Mouse (Mus musculus) forebrain, embryonic 15.5 days (tissue): ENCODE data around the gene Sox13. TPM values are rescaled to one million over a fixed set of nuclear protein-coding genes. Genes with fewer than 3 reads are reported as not detected.

Source experiments
- ATAC-seq: fragments of 200-750 bp; cut with Nextera tagmentation; replicated peaks from 2 replicates; pipeline ENCODE4 v1.8.0; 2017; ENCODE audit warnings: mild to moderate bottlenecking, moderate TSS enrichment, moderate library complexity
- H3K27ac ChIP-seq: fragments of 300-500 bp; sonication (generic); replicated peaks from 2 replicates; pipeline ENCODE4 v1.5.1; 2015; ENCODE audit warnings: mild to moderate bottlenecking, inconsistent platforms
- H3K27me3 ChIP-seq: fragments of 300-500 bp; sonication (generic); 2 replicates; pipeline ENCODE4 v1.6.1; 2015; ENCODE audit warnings: inconsistent platforms
- H3K36me3 ChIP-seq: fragments of 300-500 bp; sonication (generic); 2 replicates; pipeline ENCODE4 v1.6.1; 2015; ENCODE audit warnings: mild to moderate bottlenecking, inconsistent platforms
- H3K4me1 ChIP-seq: fragments of 300-500 bp; sonication (generic); 2 replicates; pipeline ENCODE4 v1.6.1; 2015; ENCODE audit warnings: inconsistent platforms
- H3K4me2 ChIP-seq: fragments of 300-500 bp; sonication (generic); replicated peaks from 2 replicates; pipeline ENCODE4 v1.6.1; 2015; ENCODE audit warnings: mild to moderate bottlenecking, inconsistent platforms
- H3K4me3 ChIP-seq: fragments of 300-500 bp; sonication (generic); 2 replicates; pipeline ENCODE4 v1.5.1; 2015; ENCODE audit warnings: mild to moderate bottlenecking, inconsistent platforms
- H3K9ac ChIP-seq: fragments of 300-500 bp; sonication (generic); replicated peaks from 2 replicates; pipeline ENCODE4 v1.6.1; 2015; ENCODE audit warnings: mild to moderate bottlenecking, inconsistent platforms
- H3K9me3 ChIP-seq: fragments of 300-500 bp; sonication (generic); 2 replicates; pipeline ENCODE4 v1.6.1; 2016; ENCODE audit warnings: inconsistent platforms
- WGBS: fragments of 180-500 bp; shearing (Covaris S2); methylation state at CpG from one replicate; pipeline ENCODE4 v1.1.7; 2015; ENCODE audit warnings: mixed read lengths; 5-methylcytosine and 5-hydroxymethylcytosine counted together
- polyA plus RNA-seq: library from polyadenylated mRNA; unstranded; fragments of >200 nt; fragmentation: Nextera tagmentation; extraction: Ambion mirVana; gene quantifications from 2 replicates; pipeline ENCODE4 v1.2.1, GENCODE M21; 2015

The Sox13 gene
- polyA plus RNA-seq, 1 experiment from 2014 or later = 5.1 TPM

DNA sequence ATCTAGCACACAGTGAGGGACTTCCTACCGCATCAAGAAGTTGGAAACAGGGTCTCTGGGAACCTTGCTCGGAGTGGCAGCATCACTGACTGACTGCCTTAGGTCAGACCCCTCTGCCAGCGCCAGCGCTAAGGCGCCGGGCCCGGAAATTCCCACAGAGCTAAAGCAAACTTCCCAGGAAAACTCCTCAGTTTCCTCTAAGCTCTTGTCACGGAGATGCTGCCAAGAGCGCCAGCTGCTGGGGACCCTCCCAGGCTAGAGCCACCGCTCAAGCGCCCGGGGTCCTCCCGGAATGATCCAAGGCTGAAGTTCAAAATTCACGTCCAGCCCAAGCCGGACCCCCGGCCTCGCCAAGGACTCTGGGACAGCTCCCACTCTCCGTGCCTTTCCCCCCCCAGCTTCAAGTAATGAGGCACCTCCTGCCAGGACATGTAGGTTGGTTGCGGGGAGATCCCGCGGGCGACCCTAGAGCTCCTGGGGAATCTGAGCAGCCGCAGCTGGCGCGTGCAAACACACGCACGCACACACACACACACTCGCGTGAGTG lies 1.5 kb downstream of the Sox13 start:
- Histone ChIP-seq H3K27ac (no peak overlapping the region), H3K9ac (peak overlapping the region; percentile 73), H3K9me3 (no peaks in the 10 kb centered on the region), H3K27me3 (no peaks in the 10 kb centered on the region), H3K4me2 (peak overlapping the region; percentile 100), H3K36me3 (no peaks in the 10 kb centered on the region), H3K4me3 (peak overlapping the region; percentile 80), H3K4me1 (peaks cover 24% of the 10 kb centered on the region)
- peak; percentile 48 for ATAC-seq
- WGBS = under 1% methylated on average over 29 of the region's 29 CpGs

GRCm38 (mm10) chr1:133421975-133422570 lies 2.1 kb downstream of the Sox13 start:
- WGBS = 41% methylated on average over 16 of the region's 16 CpGs
- Histone ChIP-seq H3K9me3 (no peaks in the 10 kb centered on the region), H3K27ac (no peak overlapping the region), H3K4me3 (peak overlapping the region; percentile 80), H3K36me3 (no peaks in the 10 kb centered on the region), H3K27me3 (no peaks in the 10 kb centered on the region), H3K4me1 (peaks cover 24% of the 10 kb centered on the region), H3K9ac (peak overlapping the region; percentile 73; the same call in 1 of the 2 replicates), H3K4me2 (peak overlapping the region; percentile 100)
- ATAC-seq = no peak

DNA sequence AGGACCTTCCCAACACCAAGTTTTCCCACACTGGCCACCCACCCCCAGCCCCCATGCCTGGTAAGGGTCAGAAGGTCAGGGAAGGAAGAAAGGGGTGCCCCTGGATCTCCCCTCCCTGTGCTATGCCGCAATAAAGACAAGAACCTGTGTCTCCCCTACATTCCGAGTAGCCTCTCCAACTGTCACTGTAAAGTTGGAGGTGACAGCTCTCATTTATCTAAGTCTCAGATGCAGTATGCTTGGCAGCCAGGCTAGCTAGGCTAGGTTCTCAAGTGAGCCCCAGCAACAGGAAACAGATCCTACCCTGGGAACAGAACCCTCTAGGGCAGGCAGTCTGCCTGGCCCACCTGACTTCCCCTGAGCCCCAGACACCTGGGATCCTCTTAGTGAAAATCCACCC lies 3.1 kb downstream of the Sox13 start:
- Histone ChIP-seq H3K36me3 (no peaks in the 10 kb centered on the region), H3K4me2 (no peak overlapping the region), H3K9ac (no peak overlapping the region), H3K9me3 (no peaks in the 10 kb centered on the region), H3K27ac (no peak overlapping the region), H3K4me1 (peaks cover 24% of the 10 kb centered on the region), H3K4me3 (no peak overlapping the region), H3K27me3 (no peaks in the 10 kb centered on the region)
- 51% methylated on average over 2 of the region's 2 CpGs for WGBS
- ATAC-seq = no peak

GRCm38 (mm10) chr1:133420491-133420890 lies 3.7 kb downstream of the Sox13 start:
- Histone ChIP-seq H3K27ac (no peak overlapping the region), H3K9me3 (no peaks in the 10 kb centered on the region), H3K4me3 (no peak overlapping the region), H3K36me3 (no peaks in the 10 kb centered on the region), H3K27me3 (no peaks in the 10 kb centered on the region), H3K9ac (no peak overlapping the region), H3K4me1 (peaks cover 28% of the 10 kb centered on the region), H3K4me2 (no peak overlapping the region)
- WGBS = 81% methylated on average over 3 of the region's 3 CpGs
- ATAC-seq = no peak

GRCm38 (mm10) chr1:133419178-133419834 lies 4.9 kb downstream of the Sox13 start:
- H3K4me1 ChIP-seq = peaks cover 33% of the 10 kb centered on the region
- no peak overlapping the region for H3K4me3 ChIP-seq
- no peaks in the 10 kb centered on the region for H3K9me3 ChIP-seq
- WGBS = 86% methylated on average over 3 of the region's 3 CpGs
- H3K36me3 ChIP-seq = no peaks in the 10 kb centered on the region
- H3K27ac ChIP-seq = no peak overlapping the region
- H3K4me2 ChIP-seq = no peak overlapping the region
- no peak for ATAC-seq
- no peaks in the 10 kb centered on the region for H3K27me3 ChIP-seq
- no peak overlapping the region for H3K9ac ChIP-seq

DNA sequence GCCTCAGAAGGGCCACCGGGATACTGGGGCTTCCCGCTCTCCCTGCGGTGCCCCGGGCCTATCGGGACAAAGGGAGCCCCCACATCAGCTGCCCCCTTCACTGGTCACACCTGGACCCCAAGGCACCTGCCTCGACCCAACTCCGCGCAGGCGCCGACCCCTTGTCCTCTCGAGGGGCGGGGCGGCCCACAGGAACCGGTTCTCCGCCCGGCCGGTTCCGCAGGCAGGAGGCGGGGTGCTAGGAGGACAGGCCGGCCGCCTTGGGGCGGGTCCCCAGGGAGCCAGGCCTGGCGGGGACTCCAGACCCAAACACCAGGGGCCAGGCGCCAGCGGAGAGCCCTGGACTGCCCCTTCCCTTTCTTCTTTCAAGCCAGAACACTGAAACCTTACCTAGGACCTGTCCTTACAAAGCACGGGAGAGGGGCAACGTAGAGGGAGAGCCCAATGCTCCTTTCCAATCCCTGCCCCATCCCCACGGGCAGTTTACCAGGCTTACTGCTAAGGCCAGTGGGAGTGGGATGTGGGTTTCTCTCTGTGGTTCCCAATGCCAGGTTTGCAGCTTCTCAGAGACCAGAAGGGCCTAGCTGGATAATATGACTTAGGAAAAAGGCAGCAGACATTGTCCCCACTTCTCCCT lies 5.9 kb downstream of the Sox13 start:
- Histone ChIP-seq H3K36me3 (no peaks in the 10 kb centered on the region), H3K4me3 (peak overlapping the region; percentile 31), H3K9me3 (no peaks in the 10 kb centered on the region), H3K9ac (peak overlapping the region; percentile 32), H3K4me2 (peak overlapping the region; percentile 47), H3K4me1 (peaks cover 29% of the 10 kb centered on the region), H3K27me3 (no peaks in the 10 kb centered on the region), H3K27ac (no peak overlapping the region)
- WGBS = 10% methylated on average over 28 of the region's 28 CpGs
- 0 out of 2 replicates have a peak, but pooled peaks have one; percentile 20 for ATAC-seq

DNA sequence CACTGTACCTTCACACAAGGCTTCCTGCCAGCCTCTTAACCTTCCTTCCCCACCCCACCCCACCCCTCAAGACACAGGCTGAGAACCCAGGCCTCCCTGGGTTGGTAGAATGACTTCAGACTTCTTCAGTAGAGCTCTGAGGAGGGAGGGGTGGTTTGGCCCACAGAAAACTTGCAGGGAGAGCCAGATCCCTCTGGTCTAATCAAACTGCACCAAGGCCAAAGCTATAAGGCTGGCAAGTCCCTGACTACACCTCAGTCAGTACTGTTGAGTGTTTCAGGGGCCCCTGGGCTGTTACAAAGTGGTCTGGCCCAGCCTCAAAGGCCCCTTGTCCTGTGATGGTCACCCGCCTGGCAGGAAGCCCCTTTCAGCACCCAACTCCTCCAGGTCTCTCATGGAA lies 6.6 kb downstream of the Sox13 start:
- no peak overlapping the region for H3K27ac ChIP-seq
- no peak overlapping the region; the same call in 1 of the 2 replicates for H3K4me2 ChIP-seq
- H3K9ac ChIP-seq = no peak overlapping the region
- 88% methylated on average over 1 of the region's 1 CpGs for WGBS
- no peaks in the 10 kb centered on the region for H3K9me3 ChIP-seq
- ATAC-seq = no peak
- H3K27me3 ChIP-seq = no peaks in the 10 kb centered on the region
- H3K4me1 ChIP-seq = peaks cover 22% of the 10 kb centered on the region
- no peak overlapping the region for H3K4me3 ChIP-seq
- no peaks in the 10 kb centered on the region for H3K36me3 ChIP-seq

DNA sequence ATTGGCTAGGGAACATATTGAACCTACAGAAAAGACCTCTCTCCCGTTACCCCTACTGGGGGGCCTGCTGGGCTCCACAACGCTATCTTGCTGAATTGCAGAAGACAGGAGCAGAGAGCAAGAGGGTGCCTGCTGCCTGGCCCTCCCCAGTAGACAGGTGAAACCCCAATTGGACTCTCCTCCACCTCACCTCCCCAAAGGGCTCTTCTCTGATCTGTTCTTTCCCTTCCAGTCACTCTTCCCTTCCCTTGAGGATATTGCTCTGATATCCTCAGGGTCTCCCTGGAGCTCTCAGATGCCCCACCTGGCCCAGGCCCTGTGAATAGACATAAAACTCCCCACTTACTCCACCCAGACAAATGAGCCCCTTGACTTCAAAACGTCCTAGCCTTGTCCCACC lies 7.1 kb downstream of the Sox13 start:
- H3K4me1 ChIP-seq = peaks cover 17% of the 10 kb centered on the region
- no peaks in the 10 kb centered on the region for H3K27me3 ChIP-seq
- H3K9me3 ChIP-seq = no peaks in the 10 kb centered on the region
- no peak for ATAC-seq
- H3K4me2 ChIP-seq = no peak overlapping the region
- H3K4me3 ChIP-seq = no peak overlapping the region
- H3K36me3 ChIP-seq = no peaks in the 10 kb centered on the region
- H3K9ac ChIP-seq = no peak overlapping the region
- WGBS = 74% methylated on average over 3 of the region's 3 CpGs
- no peak overlapping the region for H3K27ac ChIP-seq

GRCm38 (mm10) chr1:133416472-133416871 lies 7.7 kb downstream of the Sox13 start:
- WGBS = 91% methylated on average over 7 of the region's 7 CpGs
- Histone ChIP-seq H3K4me2 (no peak overlapping the region), H3K27ac (no peak overlapping the region), H3K9me3 (no peaks in the 10 kb centered on the region), H3K36me3 (no peaks in the 10 kb centered on the region), H3K4me3 (no peak overlapping the region), H3K4me1 (peaks cover 15% of the 10 kb centered on the region), H3K9ac (no peak overlapping the region), H3K27me3 (no peaks in the 10 kb centered on the region)
- ATAC-seq = no peak

GRCm38 (mm10) chr1:133415505-133415904 lies 8.7 kb downstream of the Sox13 start:
- no peaks in the 10 kb centered on the region for H3K27me3 ChIP-seq
- no peaks in the 10 kb centered on the region for H3K9me3 ChIP-seq
- H3K9ac ChIP-seq = no peak overlapping the region
- no peak overlapping the region for H3K4me3 ChIP-seq
- no peak for ATAC-seq
- H3K36me3 ChIP-seq = no peaks in the 10 kb centered on the region
- H3K4me1 ChIP-seq = peaks cover 15% of the 10 kb centered on the region
- no peak overlapping the region for H3K4me2 ChIP-seq
- no peak overlapping the region for H3K27ac ChIP-seq
- WGBS = 64% methylated on average over 6 of the region's 6 CpGs

GRCm38 (mm10) chr1:133415086-133415485 lies 9.1 kb downstream of the Sox13 start:
- no peak; the same call in 1 of the 2 replicates for ATAC-seq
- Histone ChIP-seq H3K9me3 (no peaks in the 10 kb centered on the region), H3K4me3 (no peak overlapping the region), H3K27ac (no peak overlapping the region), H3K36me3 (no peaks in the 10 kb centered on the region), H3K4me2 (no peak overlapping the region), H3K9ac (no peak overlapping the region), H3K27me3 (no peaks in the 10 kb centered on the region), H3K4me1 (peaks cover 15% of the 10 kb centered on the region)
- WGBS = 57% methylated on average over 7 of the region's 7 CpGs

- ATAC-seq = no peak
- H3K36me3 ChIP-seq = no peaks in the 10 kb centered on the region
- no peak overlapping the region for H3K4me3 ChIP-seq
- no peaks in the 10 kb centered on the region for H3K27me3 ChIP-seq
- no peak overlapping the region for H3K4me2 ChIP-seq
- H3K4me1 ChIP-seq = peaks cover 13% of the 10 kb centered on the region; the same call in 1 of the 2 replicates
- no peak overlapping the region for H3K27ac ChIP-seq
- H3K9me3 ChIP-seq = no peaks in the 10 kb centered on the region
- no peak overlapping the region for H3K9ac ChIP-seq
- WGBS = 83% methylated on average over 9 of the region's 9 CpGs
Observed at GRCm38 (mm10) chr1:133412941-133413340, 11.2 kb downstream of the Sox13 start.
